Mouse (Mus musculus) frontal cortex, adult (tissue): ENCODE data around the gene BC053393.
"Not testable (repeated sequence)": the region's sequence is repeated elsewhere in the genome, so short reads cannot be mapped to it uniquely, and the experiment has no call there.

Experiments
- ATAC-seq: cut with Nextera tagmentation; 2 replicates; pipeline ENCODE4 v1.9.2; 2017; ENCODE audit warnings: mild to moderate bottlenecking, moderate library complexity, mixed read lengths; ENCODE audit not compliant: low TSS enrichment

BC053393 gene

DNA sequence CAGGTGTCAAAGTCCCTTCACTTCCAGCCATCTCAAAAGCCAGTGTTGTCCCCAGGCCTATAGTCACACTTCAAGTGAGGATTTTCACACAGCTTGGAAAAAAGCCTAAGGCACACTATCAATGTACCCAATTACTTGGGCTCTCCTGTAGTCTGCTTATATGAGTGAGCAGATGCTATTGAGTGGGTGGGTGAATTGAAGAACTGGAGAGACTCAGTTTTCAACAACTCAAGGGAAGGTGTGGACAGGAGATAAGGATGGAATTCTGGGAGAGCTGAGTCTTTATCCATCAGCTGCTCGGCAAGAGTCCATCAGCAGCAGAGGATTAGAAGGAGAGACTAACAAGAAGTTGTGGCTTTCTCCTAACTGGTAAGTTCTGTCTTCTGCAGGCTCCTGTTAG lies at the start of gene BC053393:
Gene BC053393, plus strand, starts transcription at position 210 of the 400 bp plus-strand sequence.
- peak; percentile 92 for ATAC-seq

DNA sequence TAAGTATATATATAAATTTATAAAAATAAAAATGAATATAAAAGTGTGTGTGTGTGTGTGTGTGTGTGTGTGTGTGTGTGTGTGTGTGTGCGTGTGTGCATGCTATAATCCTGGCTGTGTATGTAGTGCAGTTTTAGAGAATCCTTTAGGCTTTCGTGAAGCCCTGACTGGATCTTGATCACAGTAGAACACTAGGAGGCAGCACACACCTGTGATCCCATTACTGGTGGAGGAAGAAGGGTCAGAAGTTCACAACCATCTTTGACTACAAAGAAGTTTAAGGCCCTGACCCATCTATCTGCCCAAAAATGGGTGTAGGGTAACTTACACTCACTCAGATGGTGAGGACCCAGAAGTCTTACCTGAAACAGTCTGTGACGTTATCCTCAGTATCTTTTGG lies 48.6 kb upstream of the BC053393 start:
- no peak for ATAC-seq

DNA sequence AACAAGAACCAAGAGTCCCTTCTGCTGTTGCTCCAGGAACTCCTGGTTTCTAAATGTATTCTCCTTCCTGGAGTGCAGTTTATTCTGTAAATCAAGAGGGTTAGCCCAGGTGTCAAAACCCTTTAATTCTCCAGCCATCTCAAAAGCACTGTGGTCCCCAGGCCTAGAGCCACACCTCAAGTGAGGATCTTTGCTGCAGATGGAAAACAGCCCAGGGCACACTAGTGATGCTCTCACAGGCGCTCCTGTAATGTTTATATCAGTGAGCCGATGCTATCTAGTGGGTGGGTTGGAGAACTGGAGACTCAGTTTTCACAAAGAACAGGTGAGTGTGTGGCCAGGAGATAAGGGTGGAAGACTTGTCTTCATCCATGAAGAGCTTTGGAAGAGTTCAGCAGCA lies 47.4 kb upstream of the BC053393 start, which contains the start of gene Gm12169:
Gene Gm12169, plus strand, starts transcription at position 301 of the 400 bp plus-strand sequence.
- ATAC-seq: no peak

DNA sequence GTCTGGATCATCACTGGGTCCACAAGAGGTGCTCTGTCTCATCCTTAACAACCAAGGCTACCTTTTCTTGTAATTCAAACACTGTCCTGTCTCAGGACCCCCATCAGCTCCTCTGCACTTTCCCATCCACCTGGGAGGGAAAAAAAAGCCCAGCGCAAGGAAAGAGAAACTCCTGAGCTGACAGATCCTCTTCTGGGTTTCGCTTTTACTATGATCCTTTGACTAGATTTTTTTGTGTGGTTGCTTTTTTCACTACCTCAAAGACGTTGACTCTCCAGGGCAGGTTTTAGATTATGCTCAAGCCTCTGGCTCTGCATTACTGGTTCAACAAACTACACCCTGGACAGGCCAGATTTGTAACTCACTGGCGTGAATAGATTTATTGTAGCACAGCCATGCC lies 41.2 kb upstream of the BC053393 start:
- ATAC-seq: no peak

DNA sequence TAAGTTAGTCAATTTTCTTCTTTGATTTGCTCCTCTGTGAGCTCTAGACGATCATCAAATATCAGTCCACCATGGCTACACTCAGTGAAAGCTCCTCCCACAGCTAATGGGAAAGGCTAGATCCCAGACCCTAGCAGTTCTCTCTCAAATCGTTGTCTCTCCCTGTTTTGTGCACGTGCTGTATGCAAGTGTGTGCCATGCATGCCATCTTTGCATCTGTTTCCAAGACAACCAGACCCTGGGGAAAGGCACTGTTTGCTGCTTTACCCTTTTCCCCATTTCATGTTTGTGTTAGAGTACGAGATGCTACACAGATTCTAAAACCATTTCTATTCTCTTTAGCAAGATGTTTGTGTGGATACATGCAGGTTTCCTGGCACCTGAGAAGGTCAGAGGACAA lies 34.4 kb upstream of the BC053393 start:
- no peak for ATAC-seq

DNA sequence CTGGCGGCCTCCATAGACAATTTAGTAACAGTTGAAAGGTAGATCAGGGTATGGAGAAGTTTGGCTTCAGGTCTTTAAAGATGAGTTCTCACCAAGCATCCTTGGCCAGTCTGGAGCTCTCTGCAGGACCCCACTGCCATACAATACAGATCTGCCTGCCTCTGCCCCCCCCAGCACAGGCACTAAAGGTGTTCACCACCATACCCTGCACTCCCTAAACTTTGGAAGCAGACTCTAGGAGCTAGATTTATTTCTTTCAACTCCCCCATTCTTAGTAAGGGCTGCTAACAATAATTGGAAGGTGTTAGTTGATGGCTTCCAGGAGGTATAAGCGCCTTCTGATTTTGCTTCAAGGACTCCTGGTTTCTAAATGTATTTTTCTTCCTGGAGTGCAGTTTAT lies 27.8 kb upstream of the BC053393 start:
- ATAC-seq: peak; percentile 38; the same call in 1 of the 2 replicates

DNA sequence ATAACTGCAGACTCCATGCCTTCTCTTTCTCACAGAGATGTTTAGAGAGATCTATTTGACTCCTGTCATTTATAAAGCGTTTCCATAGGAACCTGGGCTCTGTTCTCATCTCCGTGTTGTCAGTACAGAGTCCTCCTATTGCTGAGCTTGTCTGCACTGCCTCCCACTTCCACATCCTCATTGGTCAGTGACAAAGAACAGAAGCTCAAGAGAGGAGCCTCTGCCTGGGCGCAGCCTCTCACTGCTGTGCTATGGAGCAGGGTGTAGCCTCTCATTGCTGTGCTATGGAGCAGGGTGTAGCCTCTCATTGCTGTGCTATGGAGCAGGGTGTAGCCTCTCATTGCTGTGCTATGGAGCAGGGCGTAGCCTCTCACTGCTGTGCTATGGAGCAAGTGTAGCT lies 21.6 kb upstream of the BC053393 start:
- no peak for ATAC-seq

DNA sequence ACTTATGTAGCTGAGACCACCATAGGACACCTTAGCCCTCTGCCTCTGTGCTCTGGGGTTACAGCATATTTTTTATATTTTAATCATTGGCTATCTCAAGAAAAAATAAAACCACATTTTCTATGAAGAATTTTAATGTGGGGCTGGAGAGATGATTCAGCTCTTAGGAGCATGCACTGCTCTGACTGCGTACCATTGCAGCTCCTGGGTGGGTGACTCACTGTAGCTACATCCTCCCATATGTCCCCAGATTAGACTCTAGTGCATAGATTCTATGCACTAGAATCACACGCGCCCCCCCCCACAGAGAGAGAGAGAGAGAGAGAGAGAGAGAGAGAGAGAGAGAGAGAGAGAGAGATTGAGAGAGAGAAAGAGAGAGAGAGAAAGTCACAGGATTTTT lies 18.6 kb upstream of the BC053393 start:
- ATAC-seq: peak; percentile 98

DNA sequence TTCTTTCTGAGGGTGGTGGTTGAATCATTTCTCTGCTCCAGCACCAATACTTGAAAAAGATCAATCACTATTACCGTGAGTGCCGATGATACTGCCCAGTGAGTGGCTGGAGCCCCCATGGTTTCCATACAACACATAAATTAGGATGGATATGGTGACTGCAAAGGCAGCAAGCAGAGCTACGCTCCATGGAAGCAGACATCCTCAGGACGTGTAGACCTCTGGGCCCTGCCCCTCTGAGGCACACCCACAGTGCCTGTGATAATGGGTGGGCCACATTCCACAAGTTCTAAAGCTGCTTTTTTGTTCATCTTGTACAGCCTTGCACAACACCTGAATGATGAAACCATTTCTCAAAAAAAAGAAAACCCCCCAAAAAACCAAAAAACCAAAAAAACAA lies 10.2 kb upstream of the BC053393 start:
- ATAC-seq: no peak

DNA sequence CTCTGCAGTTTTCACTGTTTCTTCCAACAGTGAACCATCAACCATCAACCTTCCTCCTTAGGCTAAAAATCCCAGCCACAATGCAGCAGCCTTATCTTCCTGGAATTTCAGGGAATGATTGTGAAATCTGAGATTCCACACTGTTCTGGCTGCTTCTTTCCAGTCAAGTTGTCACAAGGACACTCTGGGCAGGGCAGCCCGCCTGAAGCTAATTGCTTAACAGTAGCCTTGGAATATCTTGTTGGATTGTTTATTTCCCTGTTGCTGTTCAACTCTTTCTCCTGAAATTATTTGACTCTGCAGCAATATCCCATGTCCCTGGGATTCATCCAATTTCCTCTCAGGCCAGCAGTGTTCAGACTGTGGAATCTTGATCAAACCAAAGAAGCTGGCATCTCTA lies 6.7 kb upstream of the BC053393 start:
- no peak for ATAC-seq

DNA sequence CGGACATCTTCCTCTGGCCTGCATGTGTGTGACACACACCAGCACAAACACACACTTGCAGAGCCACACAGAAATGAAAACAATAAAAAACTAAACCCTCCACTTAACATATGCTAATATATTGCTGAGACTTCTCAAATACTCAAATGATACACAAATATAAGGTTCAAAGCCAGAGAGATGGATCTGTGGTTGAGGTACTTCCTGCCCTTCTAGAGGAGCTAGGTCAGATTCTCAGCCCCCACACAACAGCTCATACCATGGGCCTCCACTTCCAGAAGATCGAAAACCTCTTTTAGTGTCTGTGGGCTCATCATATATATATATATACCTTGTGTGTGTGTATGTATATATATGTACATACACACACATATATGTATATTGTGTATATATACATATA lies 5.4 kb upstream of the BC053393 start:
- ATAC-seq: no peak

DNA sequence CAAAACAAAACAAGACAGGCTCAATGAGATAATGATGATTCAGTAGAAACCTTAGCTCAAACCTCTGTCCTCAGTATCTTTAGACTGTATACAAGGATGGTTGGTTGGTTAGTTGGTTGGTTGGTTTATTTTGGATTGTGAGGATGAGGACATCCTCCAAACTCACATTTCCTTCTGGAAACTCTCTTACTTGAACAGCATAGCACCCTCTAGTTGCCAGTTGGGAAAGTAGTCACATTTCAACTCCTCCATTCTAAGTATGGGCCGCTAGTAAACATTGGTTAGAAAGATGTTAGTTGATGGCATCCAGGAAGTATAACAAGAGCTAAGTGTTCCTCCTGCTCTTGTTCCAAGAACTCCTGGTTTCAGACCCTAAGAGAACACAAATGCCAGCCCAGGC lies 2.2 kb upstream of the BC053393 start:
- no peak for ATAC-seq

DNA sequence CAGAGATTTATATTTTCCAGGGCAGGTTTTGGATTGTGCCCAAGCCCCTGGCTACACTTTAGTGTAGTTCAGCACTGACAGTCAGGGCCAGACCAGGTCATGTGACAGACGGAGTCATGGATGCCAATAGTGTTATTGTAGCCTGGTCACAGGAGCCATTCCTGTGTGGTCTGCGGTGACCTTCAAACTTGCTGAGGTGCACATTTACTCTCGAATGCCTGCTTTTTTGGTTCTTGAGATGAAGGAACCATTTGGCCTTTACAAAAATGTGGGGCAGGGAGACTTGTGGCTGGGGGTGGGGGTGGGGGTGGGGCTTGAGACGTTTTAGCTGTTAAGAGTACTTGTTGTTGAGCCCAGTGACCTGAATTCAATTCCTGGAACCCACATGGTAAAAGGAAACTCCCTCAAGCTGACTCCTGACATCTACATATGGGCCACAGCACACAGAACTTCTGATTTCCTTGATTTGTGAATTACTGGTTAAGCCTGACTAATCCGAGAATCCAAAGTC lies 7.5 kb downstream of the BC053393 start:
- ATAC-seq: no peak

DNA sequence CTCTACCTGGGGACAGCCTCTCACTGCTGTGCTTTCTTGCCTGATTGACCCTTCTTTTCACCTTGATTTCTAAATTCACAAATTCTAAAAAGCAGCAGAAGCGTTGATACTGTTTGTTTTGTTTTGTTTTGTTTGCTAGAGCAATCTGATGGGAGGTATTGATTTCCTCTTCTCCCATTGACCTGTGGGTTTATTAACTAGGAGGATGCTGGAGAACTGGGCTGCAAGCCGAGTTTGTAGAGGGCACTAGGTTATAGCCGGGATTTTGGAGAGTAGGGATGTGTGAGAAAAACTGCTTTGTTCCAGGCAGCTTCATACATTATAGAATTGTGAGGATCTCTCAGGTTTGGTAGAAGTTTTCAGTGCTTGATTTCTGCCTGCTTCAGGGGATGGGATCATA lies 9.1 kb downstream of the BC053393 start:
- ATAC-seq: no peak

DNA sequence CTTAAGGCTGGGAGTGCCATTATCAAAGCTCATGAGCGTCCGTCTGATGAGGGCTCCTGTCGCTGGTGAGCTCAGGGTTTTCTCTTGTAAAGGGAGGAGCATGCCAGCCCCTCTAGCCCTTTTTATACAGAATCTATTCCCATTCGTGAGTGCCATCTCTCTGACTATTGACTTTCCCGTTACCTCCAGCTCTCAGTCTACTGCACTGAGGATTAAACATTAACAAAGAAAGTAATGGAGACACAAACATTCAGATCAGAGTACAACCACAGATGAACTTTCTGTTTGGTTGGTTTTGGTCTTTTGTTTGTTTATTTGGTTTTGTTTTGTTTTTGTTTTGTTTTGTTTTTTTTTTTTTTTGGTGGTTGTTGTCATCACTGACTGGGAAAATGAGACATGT lies 11.4 kb downstream of the BC053393 start:
- no peak for ATAC-seq

DNA sequence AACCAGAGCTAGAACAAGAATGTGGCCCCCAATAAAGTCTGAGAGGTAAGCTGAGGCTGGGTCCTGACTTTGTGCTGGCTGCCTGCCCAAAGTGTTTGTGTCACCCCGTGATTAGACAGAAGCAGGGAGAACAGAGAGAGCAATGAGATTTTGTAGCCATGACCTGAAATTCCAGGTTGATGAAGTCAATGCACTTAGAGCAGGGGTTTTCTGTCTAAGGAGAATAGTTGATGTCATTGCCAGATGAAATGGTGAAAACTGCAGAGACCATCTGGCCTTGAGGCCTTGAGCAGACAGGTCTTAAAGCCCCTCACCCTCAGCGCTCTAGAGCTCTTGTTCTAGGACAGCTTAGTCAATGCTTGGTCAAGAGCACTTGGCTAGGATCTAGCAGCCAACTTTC lies 21.1 kb downstream of the BC053393 start:
- ATAC-seq: no peak

DNA sequence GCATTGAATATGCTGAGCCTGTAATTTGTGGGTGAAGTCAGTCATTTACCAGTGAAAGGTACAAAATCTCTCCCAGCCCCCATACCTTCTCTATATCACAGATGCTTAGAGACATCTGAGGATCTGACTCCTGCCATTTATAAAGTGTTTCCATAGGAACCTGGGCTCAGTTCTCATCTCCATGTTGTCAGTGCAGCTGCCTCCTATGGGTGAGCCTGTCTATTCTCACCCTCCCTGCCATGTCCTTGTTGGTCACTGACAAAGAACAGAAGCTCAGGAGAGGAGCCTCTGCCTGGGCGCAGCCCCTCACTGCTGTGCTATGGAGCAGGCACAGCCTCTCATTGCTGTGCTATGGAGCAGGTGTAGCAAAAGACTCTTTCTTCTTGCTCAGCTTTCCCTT lies 48.6 kb downstream of the BC053393 start:
- ATAC-seq: peak; percentile 16; the same call in 1 of the 2 replicates

DNA sequence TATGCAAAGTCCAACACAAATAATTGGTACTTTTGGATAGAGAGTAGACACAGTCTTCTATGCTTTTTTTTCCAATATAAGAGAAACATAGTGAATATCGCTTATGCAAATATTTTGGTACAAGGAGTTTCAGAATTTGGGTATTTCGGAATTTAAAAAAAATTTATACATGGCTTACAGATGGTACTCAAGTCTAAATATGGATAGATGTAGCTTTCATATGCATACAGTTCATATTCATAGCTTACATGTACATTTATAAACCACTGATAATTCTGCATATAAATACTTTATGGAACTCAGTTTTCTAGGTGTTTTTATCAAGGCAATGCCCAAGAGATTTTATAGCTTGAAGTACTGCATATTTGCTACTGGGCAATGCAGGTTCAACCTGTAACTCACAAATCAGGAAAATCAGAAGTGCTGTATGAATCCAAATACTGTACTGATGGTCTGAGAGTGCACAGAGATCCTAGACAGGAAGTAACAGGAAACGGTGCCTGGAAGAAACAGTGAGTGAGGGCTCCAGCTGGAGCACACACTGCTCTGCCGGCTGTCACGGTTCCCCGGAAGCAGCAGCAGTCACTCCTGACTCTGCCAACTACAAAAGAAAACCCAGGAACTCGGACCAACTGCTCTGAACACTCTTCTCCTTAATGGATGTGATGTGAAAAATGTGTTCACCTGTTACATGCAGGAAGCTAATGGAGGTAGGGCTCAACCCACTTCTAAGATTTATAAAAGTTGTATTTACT lies 49.3 kb downstream of the BC053393 start:
- ATAC-seq: peak; percentile 72

DNA sequence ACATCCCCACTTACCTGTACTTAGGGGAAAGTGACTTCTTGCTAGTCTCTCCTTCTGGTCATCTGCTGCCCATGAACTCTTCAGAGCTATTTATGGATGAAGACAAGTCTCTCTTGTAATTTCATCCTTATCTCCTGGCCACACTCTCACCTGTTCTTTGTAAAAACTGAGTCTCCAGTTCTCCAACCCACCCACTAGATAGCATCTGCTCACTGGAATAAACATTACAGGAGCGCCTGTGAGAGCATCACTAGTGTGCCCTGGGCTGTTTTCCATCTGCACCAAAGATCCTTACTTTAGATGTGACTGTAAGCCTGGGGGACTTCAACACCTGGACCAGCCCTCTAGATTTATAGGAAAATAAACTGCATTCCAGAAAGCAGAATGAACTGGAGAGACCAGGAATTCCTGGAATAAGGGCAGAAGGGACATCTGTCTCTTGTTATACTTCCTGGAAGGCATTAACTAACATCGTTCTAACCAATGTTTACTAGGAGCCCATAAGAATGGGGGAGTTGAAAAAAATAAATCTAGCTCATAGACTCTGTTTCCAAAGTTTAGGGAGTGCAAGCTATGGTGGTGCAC lies 58.0 kb downstream of the BC053393 start, which contains the start of gene Dppa1:
Gene Dppa1, minus strand, starts transcription at position 51 of the 585 bp plus-strand sequence.
- ATAC-seq: no peak

DNA sequence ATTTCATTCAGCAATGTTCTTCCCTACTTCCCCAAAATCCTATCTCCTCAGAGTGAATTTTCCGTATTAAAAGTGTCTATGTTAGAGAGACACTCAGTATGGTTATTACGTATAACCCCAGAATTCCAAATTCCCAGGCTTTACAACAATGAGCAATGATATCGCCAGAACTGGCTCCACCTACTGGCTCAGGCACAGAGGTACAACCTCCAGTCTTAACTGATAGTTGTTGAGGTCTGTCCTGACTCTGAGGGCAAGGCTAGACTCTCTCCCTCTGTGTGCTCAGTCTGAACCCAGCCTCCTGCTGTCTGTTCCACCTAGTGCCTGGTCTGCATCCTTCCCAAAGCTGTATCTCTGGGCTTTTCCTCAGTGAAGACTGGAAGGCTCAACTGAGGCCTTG lies 60.3 kb downstream of the BC053393 start:
- peak; percentile 98 for ATAC-seq

DNA sequence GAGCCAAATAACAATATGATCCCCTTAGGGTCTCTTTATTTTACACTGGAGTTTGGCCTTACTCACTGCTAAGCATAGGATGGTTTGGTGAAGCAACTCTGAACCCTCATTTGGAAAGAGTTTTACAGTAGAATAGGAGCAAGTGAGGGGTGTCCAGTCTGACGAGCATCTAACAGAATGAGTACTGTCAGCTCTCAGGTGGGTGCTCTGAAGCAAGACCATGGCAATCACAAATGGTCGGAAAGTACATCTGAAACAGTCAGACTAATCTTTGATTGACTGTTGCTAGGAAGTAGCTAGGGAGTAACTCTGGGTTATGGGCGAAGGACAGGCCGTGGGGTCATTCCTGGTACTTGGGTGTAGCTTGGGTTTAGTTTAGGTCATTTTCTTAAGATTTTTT lies 64.2 kb downstream of the BC053393 start:
- ATAC-seq: not testable (repeated sequence)

DNA sequence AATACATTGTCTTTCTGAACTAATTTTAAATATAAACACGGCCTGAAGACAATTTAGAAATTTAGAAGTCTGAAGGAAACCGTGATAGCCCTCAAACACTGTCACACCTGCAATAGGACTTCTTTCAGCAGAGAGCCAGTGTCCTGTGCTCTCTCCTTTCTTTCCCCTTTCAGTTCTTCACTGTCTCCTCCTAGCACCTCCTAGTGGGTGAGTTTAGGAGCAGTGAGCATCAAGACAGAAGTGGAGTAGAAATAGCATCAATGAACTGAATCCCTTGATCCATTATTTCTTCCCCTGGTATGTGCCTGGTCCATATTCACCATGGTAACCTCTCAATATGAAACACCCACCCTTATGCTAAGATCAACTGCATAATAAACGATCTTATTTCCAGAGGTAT lies 65.2 kb downstream of the BC053393 start:
- no peak for ATAC-seq
